In genomic region chr9:23407416-23407815, GRCm38 (mm10) we compare ENCODE assay signal across 27 mouse cellular contexts.
DNase-seq lines count a peak whose midpoint lies in the region; ATAC-seq lines count a peak whose summit lies in the region.
"Had no signal": no experiment of that assay in that cellular context is flagged by ENCODE, and none has a peak within 500 bp of the region (broad histone marks: within the 10 kb centered on the region; RNA-seq: fewer than 3 reads in every experiment).

No protein-coding gene starts in this region.

- peaks cover 3% of the 10 kb centered on the region; the same call in 1 of the 2 replicates for H3K36me3 ChIP-seq in forebrain, embryonic 12.5 days (replicated peaks)
- no peaks in the 10 kb centered on the region for H3K36me3 ChIP-seq in forebrain, embryonic 10.5 days (replicated peaks)
- no peaks in the 10 kb centered on the region; the same call in 1 of the 2 replicates for H3K36me3 ChIP-seq in heart, embryonic 12.5 days
- no peaks in the 10 kb centered on the region for H3K36me3 ChIP-seq in lung, embryonic 16.5 days (ENCODE audit: control insufficient read depth, insufficient read depth, low read length)
- H3K36me3 ChIP-seq: embryonic facial prominence, embryonic 12.5 days; liver, embryonic 12.5 days; midbrain, embryonic 13.5 days; neural tube, embryonic 12.5 days had no signal

- H3K4me1 ChIP-seq in forebrain, embryonic 12.5 days = peaks cover 7% of the 10 kb centered on the region; the same call in 1 of the 2 replicates
- peaks cover 8% of the 10 kb centered on the region for H3K4me1 ChIP-seq in forebrain, embryonic 10.5 days
- peaks cover 8% of the 10 kb centered on the region for H3K4me1 ChIP-seq in heart, embryonic 12.5 days (replicated peaks)
- no peaks in the 10 kb centered on the region for H3K4me1 ChIP-seq in lung, embryonic 16.5 days (replicated peaks; ENCODE audit: control insufficient read depth, insufficient read depth, low read length)
- H3K4me1 ChIP-seq: embryonic facial prominence, embryonic 12.5 days; liver, embryonic 12.5 days; midbrain, embryonic 13.5 days; neural tube, embryonic 12.5 days had no signal

- 81% methylated on average over 6 of the region's 6 CpGs for WGBS in forebrain, embryonic 12.5 days
- WGBS in forebrain, embryonic 10.5 days = 79% methylated on average over 6 of the region's 6 CpGs
- 27% methylated on average over 6 of the region's 6 CpGs for WGBS in heart, embryonic 12.5 days
- WGBS in lung, embryonic 16.5 days = 46% methylated on average over 6 of the region's 6 CpGs

- no peak for DNase-seq in forebrain, embryonic 10.5 days (ENCODE audit: extremely low spot score, low spot score)
- DNase-seq in heart, adult 8-10 months (ENCODE audit: low spot score) = no peak
- no peak for DNase-seq in lung, postnatal 14 days
- no peak for DNase-seq in kidney, postnatal 36 days
- DNase-seq: adrenal gland, adult 2 months; cerebellum, adult 11-12 months; gastrocnemius, adult 2 months; heart, postnatal 4 days; kidney, adult 2 months; lung, adult 18-20 months; right cerebral cortex, postnatal 14 days; thymus, adult 2 months; thymus, postnatal 4 days had no signal

- peak overlapping the region; percentile 50; the same call in 1 of the 2 replicates for H3K27ac ChIP-seq in forebrain, embryonic 12.5 days
- no peak overlapping the region for H3K27ac ChIP-seq in forebrain, embryonic 10.5 days
- H3K27ac ChIP-seq in heart, embryonic 12.5 days (ENCODE audit: poor library complexity, severe bottlenecking) = peak overlapping the region; percentile 6; the same call in 1 of the 2 replicates
- 0 out of 2 replicates have a peak overlapping the region, but pooled peaks have one; percentile 27 for H3K27ac ChIP-seq in lung, embryonic 16.5 days (ENCODE audit: low read length)
- H3K27ac ChIP-seq: embryonic facial prominence, embryonic 12.5 days; gastrocnemius, adult 2 months; hindbrain, embryonic 14.5 days; kidney, postnatal 0 days; left cerebral cortex, adult 2 months; liver, embryonic 12.5 days; midbrain, embryonic 13.5 days; neural tube, embryonic 12.5 days; stomach, postnatal 0 days had no signal

- no peaks in the 10 kb centered on the region for H3K9me3 ChIP-seq in forebrain, embryonic 12.5 days
- no peaks in the 10 kb centered on the region for H3K9me3 ChIP-seq in forebrain, embryonic 10.5 days
- no peaks in the 10 kb centered on the region for H3K9me3 ChIP-seq in heart, embryonic 12.5 days (replicated peaks)
- H3K9me3 ChIP-seq in lung, embryonic 16.5 days (ENCODE audit: control insufficient read depth, low read length) = no peaks in the 10 kb centered on the region
- H3K9me3 ChIP-seq: embryonic facial prominence, embryonic 12.5 days; liver, embryonic 12.5 days; midbrain, embryonic 13.5 days; neural tube, embryonic 12.5 days had no signal

- ATAC-seq in forebrain, embryonic 12.5 days (ENCODE audit: low FRiP score) = no peak
- ATAC-seq in heart, embryonic 12.5 days (ENCODE audit: insufficient number of reproducible peaks, low FRiP score) = no peak
- no peak for ATAC-seq in lung, embryonic 16.5 days (ENCODE audit: low read depth)
- ATAC-seq: CD4-positive, CD25-positive, alpha-beta regulatory T cell, adult 4 months; inflammation-experienced regulatory T-cells, adult 6 months; liver, embryonic 12.5 days had no signal

- no peak overlapping the region for H3K4me2 ChIP-seq in forebrain, embryonic 12.5 days
- H3K4me2 ChIP-seq in heart, embryonic 12.5 days = no peak overlapping the region
- no peak overlapping the region for H3K4me2 ChIP-seq in lung, embryonic 16.5 days (ENCODE audit: low read depth, low read length)
- H3K4me2 ChIP-seq: embryonic facial prominence, embryonic 12.5 days; hindbrain, embryonic 14.5 days; liver, embryonic 12.5 days; midbrain, embryonic 13.5 days; neural tube, embryonic 12.5 days had no signal

- no peaks in the 10 kb centered on the region for H3K27me3 ChIP-seq in forebrain, embryonic 12.5 days
- H3K27me3 ChIP-seq in forebrain, embryonic 10.5 days (ENCODE audit: poor library complexity, severe bottlenecking) = no peaks in the 10 kb centered on the region
- no peaks in the 10 kb centered on the region for H3K27me3 ChIP-seq in heart, embryonic 12.5 days (replicated peaks)
- H3K27me3 ChIP-seq in lung, embryonic 16.5 days (ENCODE audit: control insufficient read depth, insufficient read depth, low read depth, low read length) = no peaks in the 10 kb centered on the region
- H3K27me3 ChIP-seq: embryonic facial prominence, embryonic 12.5 days; liver, embryonic 12.5 days; midbrain, embryonic 13.5 days; neural tube, embryonic 12.5 days had no signal

- H3K4me3 ChIP-seq in forebrain, embryonic 12.5 days (replicated peaks) = no peak overlapping the region
- H3K4me3 ChIP-seq in forebrain, embryonic 10.5 days = no peak overlapping the region
- H3K4me3 ChIP-seq in heart, embryonic 12.5 days = no peak overlapping the region
- no peak overlapping the region for H3K4me3 ChIP-seq in lung, embryonic 16.5 days (ENCODE audit: low read length)
- H3K4me3 ChIP-seq: embryonic facial prominence, embryonic 12.5 days; erythroblast, embryonic 14.5 days; gastrocnemius, adult 2 months; left cerebral cortex, adult 2 months; liver, embryonic 12.5 days; midbrain, embryonic 13.5 days; neural tube, embryonic 12.5 days had no signal

- H3K9ac ChIP-seq in forebrain, embryonic 12.5 days = no peak overlapping the region
- no peak overlapping the region for H3K9ac ChIP-seq in heart, embryonic 12.5 days
- H3K9ac ChIP-seq in lung, embryonic 16.5 days (ENCODE audit: low read length) = no peak overlapping the region
- H3K9ac ChIP-seq: embryonic facial prominence, embryonic 12.5 days; hindbrain, embryonic 14.5 days; liver, embryonic 12.5 days; midbrain, embryonic 13.5 days; neural tube, embryonic 12.5 days had no signal
